Mouse (Mus musculus): ENCODE data around the gene Ppp4r3b. TPM values are rescaled to one million over a fixed set of nuclear protein-coding genes. Genes with fewer than 3 reads are reported as not detected.
A peak's percentile ranks its signal among the peaks of the same experiment; 100 is the strongest.

The Ppp4r3b gene
- polyA plus RNA-seq, 1 experiment from 2014 or later = 68.4 TPM

- peak overlapping the region; percentile 87 for H3K4me2 ChIP-seq (replicated peaks)
- H3K4me3 ChIP-seq (replicated peaks; ENCODE audit: low read length) = peak overlapping the region; percentile 100
- peaks cover 21% of the 10 kb centered on the region for H3K4me1 ChIP-seq (replicated peaks; ENCODE audit: control insufficient read depth, insufficient read depth, low read length)
- DNase-seq (ENCODE audit: low spot score) = no peak
- WGBS = 5% methylated on average over 13 of the region's 13 CpGs
- H3K9me3 ChIP-seq (ENCODE audit: control insufficient read depth, low read length) = no peaks in the 10 kb centered on the region
- no peaks in the 10 kb centered on the region for H3K27me3 ChIP-seq (ENCODE audit: control insufficient read depth, insufficient read depth, low read length)
- H3K27ac ChIP-seq = peak overlapping the region; percentile 97; the same call in 1 of the 2 replicates
- H3K36me3 ChIP-seq (replicated peaks; ENCODE audit: control insufficient read depth, insufficient read depth) = no peaks in the 10 kb centered on the region; the same call in 1 of the 2 replicates
- no peak for ATAC-seq (ENCODE audit: low FRiP score)
- peak overlapping the region; percentile 100 for H3K9ac ChIP-seq
Observed at GRCm38 (mm10) chr11:29173706-29174436, 1.2 kb downstream of the Ppp4r3b start.

GRCm38 (mm10) chr11:29179319-29179718 lies 6.6 kb downstream of the Ppp4r3b start:
- 97% methylated on average over 1 of the region's 1 CpGs for WGBS
- no peak for ATAC-seq (ENCODE audit: low FRiP score)

GRCm38 (mm10) chr11:29180657-29181056 lies 8.0 kb downstream of the Ppp4r3b start:
- Histone ChIP-seq H3K9ac (no peak overlapping the region), H3K4me1 (replicated peaks; ENCODE audit: control insufficient read depth, insufficient read depth, low read length) (no peaks in the 10 kb centered on the region), H3K4me3 (replicated peaks; ENCODE audit: low read length) (no peak overlapping the region), H3K4me2 (replicated peaks) (no peak overlapping the region), H3K9me3 (ENCODE audit: control insufficient read depth, low read length) (no peaks in the 10 kb centered on the region), H3K36me3 (replicated peaks; ENCODE audit: control insufficient read depth, insufficient read depth) (peaks cover 35% of the 10 kb centered on the region), H3K27ac (no peak overlapping the region), H3K27me3 (ENCODE audit: control insufficient read depth, insufficient read depth, low read length) (no peaks in the 10 kb centered on the region)
- ATAC-seq (ENCODE audit: low FRiP score) (no peak), DNase-seq (ENCODE audit: low spot score) (no peak)
- 77% methylated on average over 3 of the region's 3 CpGs for WGBS

More at GRCm38 (mm10) chr11:29179319-29179718, 6.6 kb downstream of the Ppp4r3b start:
- DNase-seq (ENCODE audit: low spot score) = no peak
- Histone ChIP-seq H3K4me2 (replicated peaks) (no peak overlapping the region), H3K9me3 (ENCODE audit: control insufficient read depth, low read length) (no peaks in the 10 kb centered on the region), H3K36me3 (replicated peaks; ENCODE audit: control insufficient read depth, insufficient read depth) (peaks cover 22% of the 10 kb centered on the region), H3K27ac (no peak overlapping the region), H3K27me3 (ENCODE audit: control insufficient read depth, insufficient read depth, low read length) (no peaks in the 10 kb centered on the region), H3K4me3 (replicated peaks; ENCODE audit: low read length) (no peak overlapping the region), H3K9ac (no peak overlapping the region), H3K4me1 (replicated peaks; ENCODE audit: control insufficient read depth, insufficient read depth, low read length) (peaks cover 3% of the 10 kb centered on the region; the same call in 1 of the 2 replicates)

GRCm38 (mm10) chr11:29181751-29182150 lies 9.1 kb downstream of the Ppp4r3b start:
- no peak overlapping the region for H3K9ac ChIP-seq
- H3K4me1 ChIP-seq (replicated peaks; ENCODE audit: control insufficient read depth, insufficient read depth, low read length) = no peaks in the 10 kb centered on the region
- H3K27ac ChIP-seq = no peak overlapping the region
- H3K4me2 ChIP-seq (replicated peaks) = no peak overlapping the region
- no peak overlapping the region for H3K4me3 ChIP-seq (replicated peaks; ENCODE audit: low read length)
- H3K27me3 ChIP-seq (ENCODE audit: control insufficient read depth, insufficient read depth, low read length) = no peaks in the 10 kb centered on the region
- ATAC-seq (ENCODE audit: low FRiP score) = no peak
- no peaks in the 10 kb centered on the region for H3K9me3 ChIP-seq (ENCODE audit: control insufficient read depth, low read length)
- H3K36me3 ChIP-seq (replicated peaks; ENCODE audit: control insufficient read depth, insufficient read depth) = peaks cover 46% of the 10 kb centered on the region
- DNase-seq (ENCODE audit: low spot score) = no peak
- 97% methylated on average over 5 of the region's 5 CpGs for WGBS

- H3K9me3 ChIP-seq (ENCODE audit: control insufficient read depth, low read length) = no peaks in the 10 kb centered on the region
- no peak overlapping the region for H3K4me3 ChIP-seq (replicated peaks; ENCODE audit: low read length)
- H3K36me3 ChIP-seq (replicated peaks; ENCODE audit: control insufficient read depth, insufficient read depth) = peaks cover 67% of the 10 kb centered on the region
- ATAC-seq (ENCODE audit: low FRiP score) = no peak
- no peaks in the 10 kb centered on the region for H3K27me3 ChIP-seq (ENCODE audit: control insufficient read depth, insufficient read depth, low read length)
- H3K4me2 ChIP-seq (replicated peaks) = no peak overlapping the region
- H3K9ac ChIP-seq = no peak overlapping the region
- no peaks in the 10 kb centered on the region for H3K4me1 ChIP-seq (replicated peaks; ENCODE audit: control insufficient read depth, insufficient read depth, low read length)
- H3K27ac ChIP-seq = no peak overlapping the region
- WGBS = 90% methylated on average over 2 of the region's 2 CpGs
- DNase-seq (ENCODE audit: low spot score) = no peak
Observed at GRCm38 (mm10) chr11:29188981-29189380, 16.3 kb downstream of the Ppp4r3b start.

GRCm38 (mm10) chr11:29203653-29204052 lies 31.0 kb downstream of the Ppp4r3b start:
- H3K27me3 ChIP-seq (ENCODE audit: control insufficient read depth, insufficient read depth, low read length) = no peaks in the 10 kb centered on the region
- WGBS = 86% methylated on average over 5 of the region's 5 CpGs
- no peaks in the 10 kb centered on the region for H3K4me1 ChIP-seq (replicated peaks; ENCODE audit: control insufficient read depth, insufficient read depth, low read length)
- H3K36me3 ChIP-seq (replicated peaks; ENCODE audit: control insufficient read depth, insufficient read depth) = peaks cover 62% of the 10 kb centered on the region
- H3K9me3 ChIP-seq (ENCODE audit: control insufficient read depth, low read length) = no peaks in the 10 kb centered on the region
- no peak overlapping the region for H3K4me3 ChIP-seq (replicated peaks; ENCODE audit: low read length)
- no peak overlapping the region for H3K27ac ChIP-seq
- no peak overlapping the region for H3K9ac ChIP-seq
- DNase-seq (ENCODE audit: low spot score) (no peak), ATAC-seq (ENCODE audit: low FRiP score) (no peak)
- H3K4me2 ChIP-seq (replicated peaks) = no peak overlapping the region

GRCm38 (mm10) chr11:29209774-29210173 lies 37.1 kb downstream of the Ppp4r3b start:
- no peak overlapping the region for H3K9ac ChIP-seq
- no peaks in the 10 kb centered on the region for H3K27me3 ChIP-seq (ENCODE audit: control insufficient read depth, insufficient read depth, low read length)
- ATAC-seq (ENCODE audit: low FRiP score) (no peak), DNase-seq (ENCODE audit: low spot score) (no peak)
- no peaks in the 10 kb centered on the region for H3K4me1 ChIP-seq (replicated peaks; ENCODE audit: control insufficient read depth, insufficient read depth, low read length)
- H3K9me3 ChIP-seq (ENCODE audit: control insufficient read depth, low read length) = no peaks in the 10 kb centered on the region
- WGBS = 93% methylated on average over 2 of the region's 2 CpGs
- H3K36me3 ChIP-seq (replicated peaks; ENCODE audit: control insufficient read depth, insufficient read depth) = peaks cover 53% of the 10 kb centered on the region
- H3K27ac ChIP-seq = no peak overlapping the region
- no peak overlapping the region for H3K4me2 ChIP-seq (replicated peaks)
- no peak overlapping the region for H3K4me3 ChIP-seq (replicated peaks; ENCODE audit: low read length)

- no peak overlapping the region for H3K4me2 ChIP-seq (replicated peaks)
- no peak overlapping the region for H3K27ac ChIP-seq
- WGBS = 92% methylated on average over 2 of the region's 2 CpGs
- no peaks in the 10 kb centered on the region for H3K4me1 ChIP-seq (replicated peaks; ENCODE audit: control insufficient read depth, insufficient read depth, low read length)
- no peaks in the 10 kb centered on the region for H3K9me3 ChIP-seq (ENCODE audit: control insufficient read depth, low read length)
- no peak overlapping the region for H3K9ac ChIP-seq
- no peaks in the 10 kb centered on the region for H3K27me3 ChIP-seq (ENCODE audit: control insufficient read depth, insufficient read depth, low read length)
- H3K4me3 ChIP-seq (replicated peaks; ENCODE audit: low read length) = no peak overlapping the region
- ATAC-seq (ENCODE audit: low FRiP score) (no peak), DNase-seq (ENCODE audit: low spot score) (no peak)
- H3K36me3 ChIP-seq (replicated peaks; ENCODE audit: control insufficient read depth, insufficient read depth) = peaks cover 84% of the 10 kb centered on the region
Observed at GRCm38 (mm10) chr11:29216196-29216595, 43.5 kb downstream of the Ppp4r3b start.

GRCm38 (mm10) chr11:29219055-29219454 lies 46.4 kb downstream of the Ppp4r3b start:
- H3K4me3 ChIP-seq (replicated peaks; ENCODE audit: low read length) = no peak overlapping the region
- no peaks in the 10 kb centered on the region for H3K9me3 ChIP-seq (ENCODE audit: control insufficient read depth, low read length)
- DNase-seq (ENCODE audit: low spot score) (no peak), ATAC-seq (ENCODE audit: low FRiP score) (no peak)
- no peak overlapping the region for H3K9ac ChIP-seq
- H3K36me3 ChIP-seq (replicated peaks; ENCODE audit: control insufficient read depth, insufficient read depth) = peaks cover 89% of the 10 kb centered on the region
- no peaks in the 10 kb centered on the region for H3K4me1 ChIP-seq (replicated peaks; ENCODE audit: control insufficient read depth, insufficient read depth, low read length)
- no peak overlapping the region for H3K4me2 ChIP-seq (replicated peaks)
- H3K27ac ChIP-seq = no peak overlapping the region
- no peaks in the 10 kb centered on the region for H3K27me3 ChIP-seq (ENCODE audit: control insufficient read depth, insufficient read depth, low read length)

All from hindbrain, embryonic 14.5 days (tissue).